Mouse (Mus musculus): ENCODE results near the gene Olfr1130. TPM values are rescaled to one million over a fixed set of nuclear protein-coding genes. Genes with fewer than 3 reads are reported as not detected.

Gene Olfr1130
- polyA plus RNA-seq (2014; fragmentation: Illumina TruSeq; extraction: RNeasy Lipid Tissue Mini Kit (QIAGEN cat#74804); ENCODE audit: low read depth, low replicate concordance), result not detected

DNA sequence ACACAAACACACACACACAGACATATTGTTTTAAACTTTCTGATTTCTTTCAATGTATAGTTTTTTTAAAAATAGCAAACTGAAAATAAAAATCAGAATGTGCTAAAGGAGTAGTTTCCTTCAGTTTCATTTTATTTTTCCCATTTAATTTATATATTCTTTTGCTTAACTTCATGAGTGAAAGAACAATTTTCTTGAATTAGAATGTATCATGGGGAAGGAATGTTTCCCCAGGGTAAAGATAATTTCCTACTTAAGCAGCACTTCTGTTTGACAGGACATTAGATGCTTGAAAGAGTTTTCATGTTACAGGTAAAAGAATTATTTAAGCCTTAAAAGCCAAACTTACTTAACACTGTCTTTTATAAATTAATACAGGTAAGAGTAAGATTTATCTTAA, at the start of gene Olfr1130:
Gene Olfr1130, plus strand, starts transcription at position 301 of the 400 bp plus-strand sequence.

DNA sequence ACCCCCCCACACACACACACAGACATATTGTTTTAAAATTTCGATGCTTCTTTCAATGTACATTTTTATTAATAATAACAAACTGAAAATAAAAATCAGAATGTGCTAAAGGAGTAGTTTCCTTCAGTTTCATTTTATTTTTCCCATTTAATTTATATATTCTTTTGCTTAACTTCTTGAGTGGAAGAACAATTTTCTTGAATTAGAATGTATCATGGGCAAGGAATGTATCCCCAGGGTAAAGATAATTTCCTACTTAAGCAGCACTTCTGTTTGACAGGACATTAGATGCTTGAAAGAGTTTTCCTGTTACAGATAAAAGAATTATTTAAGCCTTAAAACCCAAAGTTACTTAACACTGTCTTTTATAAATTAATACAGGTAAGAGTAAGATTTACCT, 32.4 kb upstream of the Olfr1130 start, which contains the start of gene Olfr1129:
Gene Olfr1129, plus strand, starts transcription at position 301 of the 400 bp plus-strand sequence.

DNA sequence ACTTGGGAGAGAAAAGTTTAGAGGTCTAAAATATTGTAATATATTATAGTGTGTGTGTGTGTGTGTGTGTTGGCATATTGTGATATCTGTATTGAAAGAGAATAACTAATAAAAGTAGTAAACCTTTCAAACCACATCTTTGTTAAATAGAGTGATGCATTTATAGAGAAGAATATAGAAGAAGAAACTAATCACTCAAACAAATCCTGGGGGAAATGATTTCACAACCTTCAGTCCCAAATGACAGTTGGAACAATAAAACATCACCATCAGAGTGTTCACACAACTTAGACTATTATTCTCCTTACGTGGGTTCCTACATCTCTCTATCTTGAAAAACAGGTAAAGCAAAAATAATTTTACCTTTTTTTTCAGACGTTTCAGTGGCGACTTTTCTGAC, 20.8 kb downstream of the Olfr1130 start, which contains the start of gene Olfr1131:
Gene Olfr1131, plus strand, starts transcription at position 301 of the 400 bp plus-strand sequence.

GRCm38 (mm10) chr2:87637435-87637834, 31.4 kb downstream of the Olfr1130 start, which contains the start of gene Olfr1132:
Olfr1132 (minus strand) TSS chr2:87637535.

DNA sequence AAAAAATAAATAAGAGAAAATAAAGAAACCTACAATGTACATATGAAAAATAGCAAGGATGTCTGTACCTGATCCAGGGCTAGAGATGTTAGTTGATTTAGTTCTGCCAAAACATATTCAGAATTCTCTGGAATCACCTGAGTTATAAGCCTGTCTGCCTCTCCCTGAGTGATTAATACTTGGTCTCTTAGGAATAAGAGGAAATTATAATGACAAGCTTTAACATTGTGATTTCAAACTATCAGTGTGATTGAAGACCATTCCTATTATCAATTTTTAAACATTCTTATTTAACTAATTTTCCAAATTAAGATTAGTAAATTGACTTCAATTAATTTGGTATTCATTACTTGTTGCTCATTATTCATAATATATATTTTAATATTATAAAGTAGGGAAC, 41.3 kb downstream of the Olfr1130 start, which contains the start of gene Olfr1133:
Gene Olfr1133, minus strand, starts transcription at position 101 of the 400 bp plus-strand sequence.

GRCm38 (mm10) chr2:87658360-87658759, 52.3 kb downstream of the Olfr1130 start, which contains the start of gene Olfr1134:
Olfr1134 (minus strand) TSS chr2:87658460.

Other genes with a start within 250 kb of the Olfr1130 start
- gene Olfr1121, start 236.3 kb upstream of the Olfr1130 start, polyA plus RNA-seq (2014; fragmentation: Illumina TruSeq; extraction: RNeasy Lipid Tissue Mini Kit (QIAGEN cat#74804); ENCODE audit: low read depth, low replicate concordance), result not detected
- gene Olfr1122, start 220.4 kb upstream of the Olfr1130 start, polyA plus RNA-seq (2014; fragmentation: Illumina TruSeq; extraction: RNeasy Lipid Tissue Mini Kit (QIAGEN cat#74804); ENCODE audit: low read depth, low replicate concordance), result not detected
- gene Olfr1123, start 189.6 kb upstream of the Olfr1130 start, polyA plus RNA-seq (2014; fragmentation: Illumina TruSeq; extraction: RNeasy Lipid Tissue Mini Kit (QIAGEN cat#74804); ENCODE audit: low read depth, low replicate concordance), result not detected
- not detected for gene Olfr1124, start 175.9 kb upstream of the Olfr1130 start, polyA plus RNA-seq (2014; fragmentation: Illumina TruSeq; extraction: RNeasy Lipid Tissue Mini Kit (QIAGEN cat#74804); ENCODE audit: low read depth, low replicate concordance)
- not detected for gene Olfr1126, start 152.2 kb upstream of the Olfr1130 start, polyA plus RNA-seq (2014; fragmentation: Illumina TruSeq; extraction: RNeasy Lipid Tissue Mini Kit (QIAGEN cat#74804); ENCODE audit: low read depth, low replicate concordance)
- gene Pramel7, start 109.1 kb upstream of the Olfr1130 start, polyA plus RNA-seq (2014; fragmentation: Illumina TruSeq; extraction: RNeasy Lipid Tissue Mini Kit (QIAGEN cat#74804); ENCODE audit: low read depth, low replicate concordance), result not detected
- gene Pramel6, start 99.6 kb upstream of the Olfr1130 start, polyA plus RNA-seq (2014; fragmentation: Illumina TruSeq; extraction: RNeasy Lipid Tissue Mini Kit (QIAGEN cat#74804); ENCODE audit: low read depth, low replicate concordance), result not detected
- not detected for gene Olfr153, start 74.4 kb upstream of the Olfr1130 start, polyA plus RNA-seq (2014; fragmentation: Illumina TruSeq; extraction: RNeasy Lipid Tissue Mini Kit (QIAGEN cat#74804); ENCODE audit: low read depth, low replicate concordance)
- not detected for gene Olfr1128, start 60.7 kb upstream of the Olfr1130 start, polyA plus RNA-seq (2014; fragmentation: Illumina TruSeq; extraction: RNeasy Lipid Tissue Mini Kit (QIAGEN cat#74804); ENCODE audit: low read depth, low replicate concordance)
- gene Olfr1129, start 32.3 kb upstream of the Olfr1130 start, polyA plus RNA-seq (2014; fragmentation: Illumina TruSeq; extraction: RNeasy Lipid Tissue Mini Kit (QIAGEN cat#74804); ENCODE audit: low read depth, low replicate concordance), result not detected
- gene Olfr1131, start 20.9 kb downstream of the Olfr1130 start, polyA plus RNA-seq (2014; fragmentation: Illumina TruSeq; extraction: RNeasy Lipid Tissue Mini Kit (QIAGEN cat#74804); ENCODE audit: low read depth, low replicate concordance), result not detected
- gene Olfr1132, start 31.3 kb downstream of the Olfr1130 start, polyA plus RNA-seq (2014; fragmentation: Illumina TruSeq; extraction: RNeasy Lipid Tissue Mini Kit (QIAGEN cat#74804); ENCODE audit: low read depth, low replicate concordance), result not detected
- not detected for gene Olfr1133, start 41.2 kb downstream of the Olfr1130 start, polyA plus RNA-seq (2014; fragmentation: Illumina TruSeq; extraction: RNeasy Lipid Tissue Mini Kit (QIAGEN cat#74804); ENCODE audit: low read depth, low replicate concordance)
- gene Olfr1134, start 52.2 kb downstream of the Olfr1130 start, polyA plus RNA-seq (2014; fragmentation: Illumina TruSeq; extraction: RNeasy Lipid Tissue Mini Kit (QIAGEN cat#74804); ENCODE audit: low read depth, low replicate concordance), result not detected
- not detected for gene Olfr1135, start 67.5 kb downstream of the Olfr1130 start, polyA plus RNA-seq (2014; fragmentation: Illumina TruSeq; extraction: RNeasy Lipid Tissue Mini Kit (QIAGEN cat#74804); ENCODE audit: low read depth, low replicate concordance)
- gene Olfr1136, start 87.7 kb downstream of the Olfr1130 start, polyA plus RNA-seq (2014; fragmentation: Illumina TruSeq; extraction: RNeasy Lipid Tissue Mini Kit (QIAGEN cat#74804); ENCODE audit: low read depth, low replicate concordance), result not detected
- gene Olfr1137, start 107.0 kb downstream of the Olfr1130 start, polyA plus RNA-seq (2014; fragmentation: Illumina TruSeq; extraction: RNeasy Lipid Tissue Mini Kit (QIAGEN cat#74804); ENCODE audit: low read depth, low replicate concordance), result not detected
- not detected for gene Olfr1138, start 133.8 kb downstream of the Olfr1130 start, polyA plus RNA-seq (2014; fragmentation: Illumina TruSeq; extraction: RNeasy Lipid Tissue Mini Kit (QIAGEN cat#74804); ENCODE audit: low read depth, low replicate concordance)
- not detected for gene Olfr1140, start 137.5 kb downstream of the Olfr1130 start, polyA plus RNA-seq (2014; fragmentation: Illumina TruSeq; extraction: RNeasy Lipid Tissue Mini Kit (QIAGEN cat#74804); ENCODE audit: low read depth, low replicate concordance)
- gene Olfr1141, start 147.8 kb downstream of the Olfr1130 start, polyA plus RNA-seq (2014; fragmentation: Illumina TruSeq; extraction: RNeasy Lipid Tissue Mini Kit (QIAGEN cat#74804); ENCODE audit: low read depth, low replicate concordance), result not detected
- not detected for gene Olfr152, start 173.3 kb downstream of the Olfr1130 start, polyA plus RNA-seq (2014; fragmentation: Illumina TruSeq; extraction: RNeasy Lipid Tissue Mini Kit (QIAGEN cat#74804); ENCODE audit: low read depth, low replicate concordance)
- gene Olfr1143, start 194.4 kb downstream of the Olfr1130 start, polyA plus RNA-seq (2014; fragmentation: Illumina TruSeq; extraction: RNeasy Lipid Tissue Mini Kit (QIAGEN cat#74804); ENCODE audit: low read depth, low replicate concordance), result not detected
- not detected for gene Olfr1145, start 203.6 kb downstream of the Olfr1130 start, polyA plus RNA-seq (2014; fragmentation: Illumina TruSeq; extraction: RNeasy Lipid Tissue Mini Kit (QIAGEN cat#74804); ENCODE audit: low read depth, low replicate concordance)
- gene Olfr1148, start 224.3 kb downstream of the Olfr1130 start, polyA plus RNA-seq (2014; fragmentation: Illumina TruSeq; extraction: RNeasy Lipid Tissue Mini Kit (QIAGEN cat#74804); ENCODE audit: low read depth, low replicate concordance), result not detected
- not detected for gene Olfr1150-ps1, start 237.8 kb downstream of the Olfr1130 start, polyA plus RNA-seq (2014; fragmentation: Illumina TruSeq; extraction: RNeasy Lipid Tissue Mini Kit (QIAGEN cat#74804); ENCODE audit: low read depth, low replicate concordance)
- not detected for gene Olfr1151, start 249.7 kb downstream of the Olfr1130 start, polyA plus RNA-seq (2014; fragmentation: Illumina TruSeq; extraction: RNeasy Lipid Tissue Mini Kit (QIAGEN cat#74804); ENCODE audit: low read depth, low replicate concordance)

Measured in heart, adult 10 weeks (tissue).